Mouse (Mus musculus): Measurements from ENCODE around the gene Atp6v0b.

DNA sequence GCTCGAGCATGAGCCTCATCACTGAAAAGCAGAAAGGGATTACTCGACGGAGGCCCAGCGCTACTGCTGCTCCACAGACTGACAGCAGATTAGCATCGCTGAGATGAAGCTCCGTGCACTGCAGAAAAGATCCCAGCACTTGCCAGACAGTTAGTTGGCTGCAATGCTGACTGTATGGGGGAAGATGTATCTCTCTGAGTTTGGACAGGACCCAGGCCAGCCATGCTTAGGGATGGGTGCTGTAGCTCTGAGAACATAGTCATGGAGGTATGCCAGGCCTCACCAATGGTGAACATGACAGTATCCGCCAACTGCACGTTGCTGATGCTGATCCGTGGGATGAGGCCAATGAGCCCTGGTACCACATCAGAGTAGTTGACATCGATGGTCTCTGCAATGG lies 17.0 kb upstream of the Atp6v0b start:
- no peak for TF ChIP-seq POLR2A (IDR thresholded peaks at IDR 0.05; ENCODE audit: low read depth, low read length)
- TF ChIP-seq CTCF (IDR thresholded peaks at IDR 0.05; ENCODE audit: borderline replicate concordance, insufficient read depth, low read length), result no peak

Data from embryonic fibroblast, embryonic 13.5 days (primary cell).